Mouse (Mus musculus): ENCODE measurements around the gene Celsr2.

Gene Celsr2

DNA sequence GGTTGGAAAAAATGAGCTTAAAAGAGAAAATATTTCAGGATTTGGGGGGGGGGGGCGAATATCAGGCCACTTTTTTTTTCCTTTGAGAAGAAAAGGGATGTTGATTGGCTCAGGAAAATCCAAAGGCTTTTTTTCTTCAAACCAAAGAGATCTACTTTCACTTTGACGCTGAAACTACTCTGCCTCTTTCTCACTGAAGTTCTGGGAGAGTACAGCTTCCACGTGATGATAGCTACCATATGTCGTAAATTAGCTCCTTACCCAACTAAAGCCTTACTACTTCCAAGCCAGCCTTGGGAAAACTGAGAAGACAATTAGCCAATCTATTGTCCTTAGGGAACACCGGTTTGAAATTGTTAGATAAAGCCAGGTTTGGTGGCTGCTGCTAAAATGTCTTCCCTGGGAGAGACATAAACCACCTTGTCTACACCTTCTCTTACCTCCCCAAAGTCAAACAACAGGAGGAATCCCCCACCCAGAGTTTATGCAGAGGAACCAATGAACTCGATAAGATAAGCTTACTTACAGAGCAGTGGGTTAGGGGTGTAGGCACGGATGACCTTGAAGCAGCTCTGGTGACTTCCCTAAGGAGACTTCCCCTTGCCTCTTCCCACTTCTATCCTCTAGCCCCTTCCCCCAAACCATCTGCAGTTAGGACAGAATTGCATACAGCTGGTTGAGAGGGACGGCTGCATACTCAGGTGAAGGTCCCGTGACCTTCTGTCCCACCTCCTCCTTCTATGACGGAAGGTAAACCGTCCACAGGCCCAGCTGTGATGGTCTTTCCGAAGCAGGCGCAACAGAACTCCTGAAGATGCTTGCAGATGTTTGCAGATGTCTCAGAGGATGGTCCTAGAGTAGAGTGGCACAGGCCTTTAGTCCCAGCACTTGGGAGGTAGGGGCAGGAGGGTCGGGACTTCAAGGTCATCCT lies 33.1 kb downstream of the Celsr2 start:
- DNase-seq (ENCODE audit: low read depth, low spot score), result no peak

- no peak for DNase-seq (ENCODE audit: low read depth, low spot score)
Observed at GRCm38 (mm10) chr3:108380695-108381094, 34.7 kb downstream of the Celsr2 start.

GRCm38 (mm10) chr3:108378875-108379663 lies 36.3 kb downstream of the Celsr2 start:
- no peak for DNase-seq (ENCODE audit: low read depth, low spot score)

DNA sequence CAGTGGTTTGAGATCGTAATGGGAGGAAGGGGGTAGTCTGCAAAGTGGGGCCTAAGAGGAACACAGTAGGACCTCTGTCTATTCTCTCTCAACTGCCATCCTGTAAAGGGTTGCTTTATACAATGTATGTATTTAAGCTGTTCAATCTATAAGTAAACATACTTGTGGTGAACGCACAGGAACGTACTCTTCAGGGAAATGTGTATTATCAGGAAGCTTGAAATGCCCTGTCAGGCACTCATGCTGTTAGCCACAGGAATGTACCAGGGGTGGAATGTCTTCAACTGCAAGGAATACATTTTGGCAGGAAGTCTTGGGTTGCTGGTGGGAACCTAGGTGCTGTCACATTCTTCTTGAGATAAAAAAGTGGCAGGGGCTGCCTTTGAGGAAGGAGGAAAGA lies 42.7 kb downstream of the Celsr2 start:
- no peak for DNase-seq (ENCODE audit: low read depth, low spot score)

- no peak for DNase-seq (ENCODE audit: low read depth, low spot score)
Observed at GRCm38 (mm10) chr3:108372274-108372673, 43.1 kb downstream of the Celsr2 start.

DNA sequence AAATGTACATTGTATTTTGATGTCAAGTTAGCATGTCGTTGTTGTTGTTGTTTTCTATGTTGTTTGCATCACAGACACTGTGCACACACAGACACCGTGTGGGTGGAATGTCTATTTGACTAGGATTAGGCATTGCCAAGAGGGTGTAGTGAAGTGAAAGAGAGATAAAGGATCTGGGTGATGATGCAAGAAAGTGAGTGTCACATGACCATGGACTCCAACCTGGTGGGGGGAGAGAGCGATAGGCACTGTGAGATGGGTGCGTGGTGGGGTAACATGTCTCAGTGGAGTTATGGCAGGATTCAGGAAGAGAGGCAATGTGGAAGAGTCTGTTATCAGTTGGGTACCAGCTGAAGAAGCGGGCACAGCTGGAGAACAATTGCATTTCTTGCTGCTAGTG lies 46.6 kb downstream of the Celsr2 start:
- DNase-seq (ENCODE audit: low read depth, low spot score), result no peak

DNA sequence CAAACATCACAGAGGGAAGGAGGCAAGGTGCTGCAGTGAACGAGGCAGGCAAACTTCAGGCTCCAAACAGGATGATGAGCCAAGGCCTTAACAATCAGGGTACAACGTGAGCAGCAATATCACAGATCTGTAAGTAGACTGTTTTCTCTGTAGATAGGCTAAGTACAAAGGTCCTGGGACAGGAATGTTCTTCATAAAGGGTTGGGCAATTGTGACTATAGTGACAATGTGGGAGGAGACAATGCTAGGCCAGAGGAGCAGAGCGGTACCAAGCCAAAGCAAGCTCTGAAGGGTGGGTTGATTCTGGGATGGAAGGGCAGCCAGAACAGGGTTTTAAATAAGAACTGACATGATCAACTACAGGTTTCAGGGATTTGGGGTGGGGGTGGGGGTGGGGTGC lies 47.5 kb downstream of the Celsr2 start:
- DNase-seq (ENCODE audit: low read depth, low spot score), result no peak

GRCm38 (mm10) chr3:108367173-108367572 lies 48.2 kb downstream of the Celsr2 start:
- DNase-seq (ENCODE audit: low read depth, low spot score), result no peak

- no peak for DNase-seq (ENCODE audit: low read depth, low spot score)
Observed at GRCm38 (mm10) chr3:108364270-108364995, 50.9 kb downstream of the Celsr2 start, which contains the start of gene Mybphl. TSS of gene Mybphl (plus strand) at chr3:108364911.

DNA sequence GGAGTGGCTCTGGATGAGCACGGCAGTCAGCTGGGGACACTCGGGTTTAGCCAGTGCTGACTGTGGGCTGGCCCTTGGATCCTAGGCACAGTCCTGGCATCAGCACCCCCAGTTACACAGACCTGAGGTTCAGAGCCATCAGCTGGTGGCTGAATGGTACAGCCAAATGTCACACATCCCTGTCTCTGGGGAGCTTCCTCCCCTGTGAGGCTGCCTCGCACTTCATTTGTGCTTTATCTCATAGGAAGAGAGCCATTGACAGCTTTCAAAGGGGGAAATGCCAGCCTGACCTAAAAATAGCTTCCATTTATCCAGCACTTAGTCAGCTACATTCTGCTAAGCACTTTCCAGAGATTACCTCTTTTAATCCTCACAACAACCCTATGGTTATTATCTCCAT lies 51.7 kb downstream of the Celsr2 start:
- no peak for DNase-seq (ENCODE audit: low read depth, low spot score)

GRCm38 (mm10) chr3:108360894-108361293 lies 54.5 kb downstream of the Celsr2 start:
- DNase-seq (ENCODE audit: low read depth, low spot score), result no peak

DNA sequence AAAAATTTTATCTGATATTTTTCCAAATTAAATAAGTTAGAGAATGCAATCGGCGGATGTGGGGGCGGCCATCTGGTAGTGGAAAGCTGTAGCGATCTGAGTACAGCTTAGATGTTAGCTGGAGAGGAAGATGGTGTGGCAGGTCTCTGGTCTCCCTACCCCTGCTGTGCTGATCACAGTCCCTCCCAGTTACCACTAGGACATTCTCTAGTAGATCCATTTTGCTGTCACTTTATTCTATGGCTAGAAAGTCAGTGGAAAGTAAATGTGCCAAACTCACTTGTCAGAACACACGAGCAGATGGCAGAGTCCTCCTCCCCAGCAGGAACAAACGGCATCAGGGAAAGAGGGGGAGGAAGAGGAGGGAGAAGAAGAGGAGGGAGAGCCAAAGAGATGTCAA lies 56.9 kb downstream of the Celsr2 start:
- DNase-seq (ENCODE audit: low read depth, low spot score), result peak; percentile 39

GRCm38 (mm10) chr3:108357051-108357450 lies 58.3 kb downstream of the Celsr2 start:
- DNase-seq (ENCODE audit: low read depth, low spot score), result no peak

GRCm38 (mm10) chr3:108355245-108355644 lies 60.1 kb downstream of the Celsr2 start:
- no peak for DNase-seq (ENCODE audit: low read depth, low spot score)

- DNase-seq (ENCODE audit: low read depth, low spot score), result no peak
Observed at GRCm38 (mm10) chr3:108348376-108348775, 67.0 kb downstream of the Celsr2 start.

DNA sequence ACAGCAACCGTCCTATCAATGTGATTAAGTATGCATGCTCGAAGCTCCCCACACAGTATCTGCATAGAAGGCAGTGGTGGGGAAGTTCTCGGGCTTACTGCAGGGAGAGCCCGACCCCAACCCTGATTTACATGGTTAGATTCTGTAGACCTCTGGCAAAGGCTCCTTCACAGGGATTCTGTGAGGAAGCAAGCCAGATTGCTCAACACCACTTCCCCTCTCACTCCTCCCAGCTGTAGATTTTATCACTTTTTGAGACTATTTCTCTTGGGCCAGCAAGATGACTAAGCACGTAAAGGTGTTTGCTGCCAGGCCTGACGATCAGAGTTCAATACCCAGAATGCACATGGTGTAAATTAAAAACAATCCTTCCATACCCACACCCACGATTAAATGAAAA lies 69.5 kb downstream of the Celsr2 start:
- DNase-seq (ENCODE audit: low read depth, low spot score), result no peak

DNA sequence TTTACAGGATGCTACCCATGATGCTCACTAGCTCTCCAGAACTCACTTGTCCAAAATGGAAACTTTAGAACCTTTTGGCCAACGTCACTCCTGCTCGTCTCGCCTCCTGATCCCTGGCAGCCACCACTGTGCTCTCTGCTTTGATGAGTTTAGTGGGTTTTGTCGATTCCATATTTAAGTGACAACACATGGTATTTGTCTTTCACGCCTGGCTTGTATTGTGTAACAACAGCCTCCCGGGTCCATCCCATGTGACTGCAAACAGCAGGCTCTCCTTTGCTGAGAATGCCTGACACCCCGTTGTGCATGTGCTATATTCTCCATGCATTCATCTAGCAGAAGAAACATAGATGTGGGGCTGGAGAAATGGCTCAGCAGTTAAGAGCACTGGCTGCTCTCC lies 73.2 kb downstream of the Celsr2 start:
- no peak for DNase-seq (ENCODE audit: low read depth, low spot score)

- DNase-seq (ENCODE audit: low read depth, low spot score), result no peak
Observed at GRCm38 (mm10) chr3:108341040-108341439, 74.3 kb downstream of the Celsr2 start.
